ENCODE assay signal across 7 mouse cellular contexts in the genomic region with DNA sequence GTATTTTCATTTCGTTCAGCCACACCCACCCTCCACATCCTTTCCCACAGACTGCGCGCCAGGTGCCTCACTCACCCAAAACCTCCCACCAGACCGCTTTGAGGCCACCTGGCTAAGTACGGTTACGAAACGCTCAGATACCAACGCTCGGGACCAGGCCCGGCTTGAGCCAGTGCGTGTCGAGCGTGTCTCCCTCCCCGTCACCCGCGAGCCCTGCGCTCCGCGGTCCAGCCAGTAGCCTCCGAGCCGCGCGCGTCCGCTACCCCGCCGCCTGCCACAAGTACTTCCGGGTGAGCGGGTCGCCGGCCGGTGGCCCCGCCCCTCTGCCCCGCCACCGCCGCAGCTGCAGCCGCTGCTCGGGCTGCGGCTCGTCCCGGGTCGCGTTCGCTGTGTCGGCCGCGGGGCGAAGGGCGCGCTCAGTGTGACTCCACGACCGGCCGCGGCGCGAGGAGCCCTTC. TPM values are rescaled to one million over a fixed set of nuclear protein-coding genes. Genes with fewer than 3 reads are reported as not detected.
DNase-seq lines count a peak whose midpoint lies in the region; ATAC-seq lines count a peak whose summit lies in the region.

No protein-coding gene starts in this region.

- peak overlapping the region; percentile 88 for H3K9ac ChIP-seq in intestine, embryonic 15.5 days
- H3K9ac ChIP-seq in midbrain, embryonic 12.5 days (replicated peaks), result peak overlapping the region; percentile 92

- peak overlapping the region; percentile 82 for H3K27ac ChIP-seq in intestine, embryonic 15.5 days
- H3K27ac ChIP-seq in limb, embryonic 10.5 days, result peak overlapping the region; percentile 91
- peak overlapping the region; percentile 90 for H3K27ac ChIP-seq in midbrain, embryonic 12.5 days (replicated peaks)

- H3K4me3 ChIP-seq in intestine, embryonic 15.5 days (replicated peaks), result peak overlapping the region; percentile 98
- H3K4me3 ChIP-seq in limb, embryonic 10.5 days, result peak overlapping the region; percentile 90
- peak overlapping the region; percentile 98 for H3K4me3 ChIP-seq in midbrain, embryonic 12.5 days

- H3K36me3 ChIP-seq in intestine, embryonic 15.5 days, result no peaks in the 10 kb centered on the region
- 0 out of 2 replicates have a peak, but pooled peaks cover 10% of the 10 kb centered on the region for H3K36me3 ChIP-seq in limb, embryonic 10.5 days
- H3K36me3 ChIP-seq in midbrain, embryonic 12.5 days, result no peaks in the 10 kb centered on the region

- ATAC-seq in intestine, embryonic 15.5 days, result peak; percentile 94
- peak; percentile 96 for ATAC-seq in midbrain, embryonic 12.5 days (ENCODE audit: low FRiP score, low read depth)

- peaks cover 13% of the 10 kb centered on the region for H3K4me1 ChIP-seq in intestine, embryonic 15.5 days (replicated peaks)
- peaks cover 17% of the 10 kb centered on the region for H3K4me1 ChIP-seq in limb, embryonic 10.5 days
- H3K4me1 ChIP-seq in midbrain, embryonic 12.5 days, result peaks cover 20% of the 10 kb centered on the region

- no peaks in the 10 kb centered on the region for H3K9me3 ChIP-seq in intestine, embryonic 15.5 days
- no peaks in the 10 kb centered on the region for H3K9me3 ChIP-seq in limb, embryonic 10.5 days (replicated peaks)
- no peaks in the 10 kb centered on the region for H3K9me3 ChIP-seq in midbrain, embryonic 12.5 days

- WGBS in intestine, embryonic 15.5 days, result under 1% methylated on average over 56 of the region's 56 CpGs
- WGBS in limb, embryonic 10.5 days, result under 1% methylated on average over 56 of the region's 56 CpGs
- 1% methylated on average over 44 of the region's 56 CpGs for WGBS in midbrain, embryonic 12.5 days

- no peaks in the 10 kb centered on the region for H3K27me3 ChIP-seq in intestine, embryonic 15.5 days (replicated peaks)
- no peaks in the 10 kb centered on the region for H3K27me3 ChIP-seq in limb, embryonic 10.5 days (ENCODE audit: low read depth, poor library complexity, severe bottlenecking)
- H3K27me3 ChIP-seq in midbrain, embryonic 12.5 days, result no peaks in the 10 kb centered on the region

- H3K4me2 ChIP-seq in intestine, embryonic 15.5 days (replicated peaks), result peak overlapping the region; percentile 77
- peak overlapping the region; percentile 83 for H3K4me2 ChIP-seq in midbrain, embryonic 12.5 days (replicated peaks)

- peak; percentile 94 for DNase-seq in adrenal gland, adult 2 months
- peak; percentile 84 for DNase-seq in embryo, embryonic 10.5 days (ENCODE audit: low spot score)
- peak; percentile 89 for DNase-seq in gastrocnemius, postnatal 25 days
- DNase-seq in limb, embryonic 10.5 days (ENCODE audit: low spot score), result peak; percentile 91
- DNase-seq in spleen, adult 12 weeks (ENCODE audit: low spot score), result peak; percentile 78

RNA-seq across cellular contexts. Expression of gene Lrrfip2, which starts 0.4 kb away (rescaled TPM):
- total RNA-seq in adrenal gland, adult 2 months (2021), result 10 to 100 TPM; 51.4 to 60.7 TPM
- polyA plus RNA-seq in adrenal gland, adult 2 months (2012; rRNA removed), result 10.7 and 11.6 TPM in 2 replicates
- 10 to 100 TPM; 63.6 to 71.3 TPM for total RNA-seq in gastrocnemius, postnatal 25 days (2021)
- polyA plus RNA-seq in intestine, embryonic 15.5 days (2015; fragmentation: Nextera tagmentation; extraction: Ambion mirVana), result 41.4 and 41.6 TPM in 2 replicates
- polyA plus RNA-seq in limb, embryonic 10.5 days (2016; fragmentation: Nextera tagmentation; extraction: Ambion mirVana), result 38.2 and 39.7 TPM in 2 replicates
- polyA plus RNA-seq in midbrain, embryonic 12.5 days (2016; fragmentation: Nextera tagmentation; extraction: Ambion mirVana), result 50.5 and 53.6 TPM in 2 replicates

Comparison
In these comparisons a context has a peak if more than half of its experiments do, and no peak if none do; other contexts are left out.
1. Peak in every context shown above with its lines: DNase-seq, ATAC-seq, H3K4me3 ChIP-seq and H3K27ac ChIP-seq.